Mouse (Mus musculus) limb, embryonic 11.5 days (tissue): ENCODE data around the gene Vmn1r196. TPM values are rescaled to one million over a fixed set of nuclear protein-coding genes. Genes with fewer than 3 reads are reported as not detected.
"Not testable (repeated sequence)": the region's sequence is repeated elsewhere in the genome, so short reads cannot be mapped to it uniquely, and the experiment has no call there.

Experiments
- ATAC-seq: fragments of 200-750 bp; cut with Nextera tagmentation; 2 replicates; pipeline ENCODE4 v1.8.0; 2017; ENCODE audit warnings: low read depth; ENCODE audit not compliant: insufficient number of reproducible peaks, low FRiP score, low TSS enrichment
- DNase-seq: peaks from one replicate; pipeline ENCODE4 v3.0.0-alpha.2; 2015; ENCODE audit warnings: low spot score
- H3K27ac ChIP-seq: fragments of 300-500 bp; sonication (generic); replicated peaks from 2 replicates; pipeline ENCODE4 v1.5.1; 2014; ENCODE audit warnings: low read depth, mild to moderate bottlenecking, low read length
- H3K27me3 ChIP-seq: fragments of 300-500 bp; sonication (generic); 2 replicates; pipeline ENCODE4 v1.6.1; 2014; ENCODE audit warnings: mild to moderate bottlenecking, low read length, mixed read lengths; ENCODE audit not compliant: control insufficient read depth, insufficient read depth
- H3K36me3 ChIP-seq: fragments of 300-500 bp; sonication (generic); 2 replicates; pipeline ENCODE4 v1.6.1; 2014; ENCODE audit warnings: mild to moderate bottlenecking, low read length, moderate library complexity, mixed read lengths; ENCODE audit not compliant: control insufficient read depth, insufficient read depth
- H3K4me1 ChIP-seq: fragments of 300-500 bp; sonication (generic); 2 replicates; pipeline ENCODE4 v1.6.1; 2014; ENCODE audit warnings: low read length, mixed read lengths; ENCODE audit not compliant: control insufficient read depth, insufficient read depth
- H3K4me2 ChIP-seq: fragments of 300-500 bp; sonication (generic); 2 replicates; pipeline ENCODE4 v1.6.1; 2014; ENCODE audit warnings: low read depth, mild to moderate bottlenecking, moderate library complexity; ENCODE audit not compliant: severe bottlenecking
- H3K4me3 ChIP-seq: fragments of 300-500 bp; sonication (generic); 2 replicates; pipeline ENCODE4 v1.5.1; 2014; ENCODE audit warnings: low read depth, low read length
- H3K9ac ChIP-seq: fragments of 300-500 bp; sonication (generic); 2 replicates; pipeline ENCODE4 v1.6.1; 2014; ENCODE audit warnings: mild to moderate bottlenecking, low read length
- H3K9me3 ChIP-seq: fragments of 300-500 bp; sonication (generic); 2 replicates; pipeline ENCODE4 v1.6.1; 2016; ENCODE audit warnings: low read length; ENCODE audit not compliant: control insufficient read depth
- WGBS: fragments of 180-500 bp; shearing (Covaris S2); extraction: QIAGEN DNeasy Blood & Tissue Kit; methylation state at CpG from one replicate; pipeline ENCODE4 v1.1.7; 2014; 5-methylcytosine and 5-hydroxymethylcytosine counted together
- polyA plus RNA-seq: library from polyadenylated mRNA; unstranded; fragments of >200 nt; fragmentation: Nextera tagmentation; extraction: Ambion mirVana; gene quantifications from 2 replicates; pipeline ENCODE4 v1.2.1, GENCODE M21; 2014

Vmn1r196 gene
- polyA plus RNA-seq: not detected in 2 replicates

DNA sequence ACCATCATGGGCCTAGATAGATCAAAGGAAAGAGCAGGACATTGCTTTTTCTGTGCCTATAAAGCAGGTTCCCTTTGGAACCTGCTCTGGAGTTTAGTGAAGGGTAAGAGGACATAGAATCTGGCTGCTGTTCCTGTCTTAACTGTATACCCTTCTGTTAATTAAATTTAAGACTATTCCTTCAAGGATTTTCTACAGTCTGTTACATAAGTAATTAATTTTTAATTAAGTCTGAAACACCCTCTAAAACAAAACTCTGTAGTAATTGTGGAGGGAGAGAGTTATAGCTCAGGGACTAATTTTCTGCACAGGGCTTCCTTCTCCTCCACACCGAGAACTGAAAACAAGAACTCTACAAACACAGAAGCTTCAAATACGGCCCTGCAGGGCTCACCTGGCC is at the start of gene Vmn1r196:
Vmn1r196 (plus strand) TSS at position 301 of the 400 bp plus-strand sequence.
- no peaks in the 10 kb centered on the region for H3K4me1 ChIP-seq
- H3K27me3 ChIP-seq: no peaks in the 10 kb centered on the region
- ATAC-seq (no peak), DNase-seq (no peak)
- no peak within 1 kb of the TSS for H3K4me3 ChIP-seq
- no peak within 1 kb of the TSS for H3K9ac ChIP-seq
- H3K4me2 ChIP-seq: no peak within 1 kb of the TSS
- 78% methylated on average over 2 of the region's 2 CpGs for WGBS
- H3K9me3 ChIP-seq: no peaks in the 10 kb centered on the region
- H3K36me3 ChIP-seq: no peaks in the 10 kb centered on the region
- no peak within 1 kb of the TSS for H3K27ac ChIP-seq

DNA sequence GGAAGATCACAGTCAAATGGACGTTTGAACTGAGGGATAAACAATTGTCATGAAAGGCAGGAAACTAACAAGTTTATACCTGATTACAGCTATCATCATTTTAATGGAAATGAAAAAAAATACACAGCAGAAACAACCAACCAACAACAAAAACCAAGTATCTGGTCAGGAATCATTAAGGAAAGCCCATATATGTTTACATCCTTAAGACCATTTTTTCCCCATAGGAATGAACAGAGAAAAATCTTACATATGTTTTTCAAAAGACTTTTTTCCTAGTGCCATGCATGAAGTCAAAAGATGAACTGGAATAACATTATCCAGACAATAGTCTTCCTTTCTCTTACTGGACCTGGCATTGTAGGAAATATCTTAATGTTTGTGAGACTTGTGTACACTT is 45.8 kb upstream of the Vmn1r196 start, which contains the start of gene Vmn1r194:
Vmn1r194 (plus strand) TSS at position 301 of the 400 bp plus-strand sequence.
- Histone ChIP-seq H3K9me3 (no peaks in the 10 kb centered on the region), H3K27me3 (no peaks in the 10 kb centered on the region), H3K4me2 (no peak within 1 kb of the TSS), H3K4me1 (no peaks in the 10 kb centered on the region), H3K4me3 (no peak within 1 kb of the TSS), H3K9ac (no peak within 1 kb of the TSS), H3K27ac (no peak within 1 kb of the TSS), H3K36me3 (no peaks in the 10 kb centered on the region)
- 59% methylated on average over 1 of the region's 1 CpGs for WGBS
- ATAC-seq (no peak), DNase-seq (no peak)

DNA sequence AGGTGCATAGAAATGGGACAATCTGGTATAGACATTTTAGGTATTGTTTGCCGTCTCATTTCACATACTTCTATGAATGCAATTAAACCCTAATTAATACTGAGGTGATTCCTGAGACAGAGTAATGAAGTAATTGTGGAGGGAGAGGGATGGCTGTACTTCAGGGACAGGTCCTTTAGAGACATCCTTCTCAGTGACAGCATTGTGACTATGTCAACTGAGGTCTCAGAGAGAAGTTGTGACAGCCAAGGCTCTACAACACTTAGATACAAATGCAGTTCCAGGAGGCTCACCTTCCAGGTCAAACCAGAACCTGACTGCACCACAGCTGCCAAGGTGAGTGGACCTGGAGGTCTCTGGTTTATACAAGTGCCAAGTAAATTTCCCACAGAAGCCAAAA is 19.5 kb upstream of the Vmn1r196 start, which contains the start of gene Vmn1r195:
Vmn1r195 (plus strand) TSS at position 301 of the 400 bp plus-strand sequence.
- H3K4me2 ChIP-seq, H3K9ac ChIP-seq: not testable (repeated sequence)

DNA sequence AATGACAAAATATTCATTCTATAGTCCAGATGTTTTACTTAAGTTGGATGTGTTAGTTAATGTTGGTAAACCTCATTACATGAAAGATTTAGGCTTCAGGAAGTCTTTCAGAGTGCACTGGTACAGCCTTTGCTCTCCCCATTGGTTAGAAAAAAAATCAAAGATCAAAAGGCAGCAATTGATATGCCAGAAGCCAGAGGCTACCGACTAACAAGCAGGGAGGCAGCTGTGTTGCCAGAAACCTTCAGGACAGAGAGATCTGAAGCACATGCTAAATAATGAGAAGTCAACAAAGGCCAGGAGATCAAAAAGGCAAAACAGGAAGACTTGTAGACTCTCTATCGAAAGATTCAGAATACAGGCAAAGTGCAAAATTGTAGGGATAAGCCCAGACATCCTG is 18.0 kb upstream of the Vmn1r196 start:
- Histone ChIP-seq H3K9me3 (no peaks in the 10 kb centered on the region), H3K27ac (no peak overlapping the region), H3K27me3 (no peaks in the 10 kb centered on the region), H3K4me2 (no peak overlapping the region), H3K36me3 (no peaks in the 10 kb centered on the region), H3K9ac (no peak overlapping the region), H3K4me3 (no peak overlapping the region), H3K4me1 (no peaks in the 10 kb centered on the region)
- 21% methylated on average over 2 of the region's 2 CpGs for whole genome bisulfite sequencing
- ATAC-seq: no peak
- no peak for DNase-seq

More for the DNA sequence above, 19.5 kb upstream of the Vmn1r196 start, which contains the start of gene Vmn1r195:
- not testable (repeated sequence) for DNase-seq, H3K36me3 ChIP-seq, H3K9me3 ChIP-seq, H3K4me1 ChIP-seq, H3K27ac ChIP-seq, ATAC-seq, H3K27me3 ChIP-seq, H3K4me3 ChIP-seq
- 89% methylated on average over 1 of the region's 1 CpGs for WGBS

- H3K9ac ChIP-seq: no peak overlapping the region
- no peak overlapping the region for H3K4me2 ChIP-seq
- WGBS: 63% methylated on average over 2 of the region's 2 CpGs
- no peaks in the 10 kb centered on the region for H3K9me3 ChIP-seq
- H3K4me1 ChIP-seq: no peaks in the 10 kb centered on the region
- H3K36me3 ChIP-seq: no peaks in the 10 kb centered on the region
- H3K27ac ChIP-seq: no peak overlapping the region
- no peak overlapping the region for H3K4me3 ChIP-seq
- no peaks in the 10 kb centered on the region for H3K27me3 ChIP-seq
- ATAC-seq (no peak), DNase-seq (no peak)
These were observed 5.1 kb upstream of the Vmn1r196 start for GRCm38 (mm10) chr13:22284578-22284977.

GRCm38 (mm10) chr13:22308075-22308474 is 18.4 kb downstream of the Vmn1r196 start:
- not testable (repeated sequence) for H3K9me3 ChIP-seq, H3K4me3 ChIP-seq, H3K36me3 ChIP-seq, H3K27ac ChIP-seq, H3K4me1 ChIP-seq, DNase-seq, H3K4me2 ChIP-seq, H3K27me3 ChIP-seq, H3K9ac ChIP-seq, ATAC-seq
- WGBS: 93% methylated on average over 5 of the region's 5 CpGs

DNA sequence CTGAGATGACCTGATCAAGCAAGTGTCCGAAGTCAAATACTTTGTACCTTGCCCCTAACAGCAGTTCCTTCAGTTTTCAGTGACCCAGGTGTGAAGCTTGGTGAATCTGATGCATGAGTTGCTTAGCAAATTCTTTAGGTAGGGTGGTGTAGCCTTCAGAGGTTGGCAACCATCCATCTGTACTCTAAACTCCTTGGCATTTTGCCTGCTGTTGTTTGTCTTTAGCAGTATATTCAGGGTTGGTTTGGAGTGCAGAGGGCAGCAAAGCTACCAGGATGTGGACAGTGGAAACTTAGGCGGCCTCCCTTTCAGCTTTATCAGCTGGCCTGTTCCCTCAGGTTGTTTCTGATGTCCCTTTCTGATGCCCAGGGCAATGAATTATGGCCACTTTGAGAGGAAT is 25.6 kb downstream of the Vmn1r196 start:
- DNase-seq (no peak), ATAC-seq (no peak)
- 77% methylated on average over 2 of the region's 2 CpGs for WGBS
- Histone ChIP-seq H3K9ac (no peak overlapping the region), H3K27me3 (no peaks in the 10 kb centered on the region), H3K9me3 (no peaks in the 10 kb centered on the region), H3K4me3 (no peak overlapping the region), H3K27ac (no peak overlapping the region), H3K4me1 (no peaks in the 10 kb centered on the region), H3K36me3 (no peaks in the 10 kb centered on the region), H3K4me2 (no peak overlapping the region)

GRCm38 (mm10) chr13:22317366-22317765 is 27.6 kb downstream of the Vmn1r196 start:
- H3K9me3 ChIP-seq: no peaks in the 10 kb centered on the region
- ATAC-seq (no peak), DNase-seq (no peak)
- WGBS: 86% methylated on average over 2 of the region's 2 CpGs
- no peak overlapping the region for H3K9ac ChIP-seq
- H3K36me3 ChIP-seq: no peaks in the 10 kb centered on the region
- H3K4me2 ChIP-seq: no peak overlapping the region
- no peaks in the 10 kb centered on the region for H3K4me1 ChIP-seq
- no peaks in the 10 kb centered on the region for H3K27me3 ChIP-seq
- no peak overlapping the region for H3K27ac ChIP-seq
- no peak overlapping the region for H3K4me3 ChIP-seq

- Histone ChIP-seq H3K4me3 (no peak overlapping the region), H3K27ac (no peak overlapping the region), H3K9me3 (no peaks in the 10 kb centered on the region), H3K4me2 (no peak overlapping the region), H3K36me3 (no peaks in the 10 kb centered on the region), H3K4me1 (no peaks in the 10 kb centered on the region), H3K27me3 (no peaks in the 10 kb centered on the region), H3K9ac (no peak overlapping the region)
- no peak for DNase-seq
- ATAC-seq: no peak
These were observed 30.4 kb downstream of the Vmn1r196 start for GRCm38 (mm10) chr13:22320091-22320490.
